Mouse (Mus musculus): ENCODE data around the gene Tent5c. TPM values are rescaled to one million over a fixed set of nuclear protein-coding genes. Genes with fewer than 3 reads are reported as not detected.

The Tent5c gene
- total and polyA plus RNA-seq, 3 experiments = 2.0 to 3.6 TPM; not detected in 1

- Histone ChIP-seq H3K4me3 (ENCODE audit: control insufficient read depth in 1 of 2, insufficient read depth in 1 of 2, low read depth in 2 of 2, low read length in 2 of 2) (no peak overlapping the region), H3K4me1 (ENCODE audit: control insufficient read depth in 1 of 2, insufficient read depth in 2 of 2, low read length in 2 of 2) (peaks cover 31 to 39% of the 10 kb centered on the region in 2 experiments), H3K27ac (ENCODE audit: control insufficient read depth, low read depth, low read length) (peak overlapping the region; percentile 33), H3K79me2 (ENCODE audit: control insufficient read depth, insufficient read depth, low read length, poor library complexity) (no peaks in the 10 kb centered on the region), H3K9ac (ENCODE audit: control insufficient read depth, low read depth, low read length, poor library complexity, severe bottlenecking) (no peak overlapping the region), H3K36me3 (ENCODE audit: control insufficient read depth in 1 of 2, insufficient read depth in 2 of 2, low read length in 2 of 2) (peaks cover 0 to 38% of the 10 kb centered on the region in 2 experiments; a peak in 2 of 4 replicates), H3K27me3 (ENCODE audit: control insufficient read depth in 1 of 2, insufficient read depth in 2 of 2, low read length in 2 of 2) (no peaks in the 10 kb centered on the region), H3K9me3 (replicated peaks; ENCODE audit: insufficient read depth, low read length) (no peaks in the 10 kb centered on the region)
- TF ChIP-seq ETS1 (IDR thresholded peaks at IDR 0.05; ENCODE audit: low read depth, low read length) (peak; percentile 96), BHLHE40 (IDR thresholded peaks at IDR 0.05; ENCODE audit: borderline replicate concordance, low read depth, low read length) (peak; percentile 95), ZC3H11A (IDR thresholded peaks at IDR 0.05; ENCODE audit: low read depth, low read length) (no peak), SIN3A (IDR thresholded peaks at IDR 0.05; ENCODE audit: low read length) (peak; percentile 47; the same call in 1 of the 2 replicates), TCF12 (IDR thresholded peaks at IDR 0.05; ENCODE audit: low read depth, low read length) (peak; percentile 74), GATA1 (IDR thresholded peaks at IDR 0.05; ENCODE audit: low read depth, low read length) (peak; percentile 93), TAL1 (IDR thresholded peaks at IDR 0.05; ENCODE audit: low read length) (peak; percentile 71), EP300 (IDR thresholded peaks at IDR 0.05; ENCODE audit: low read depth in 1 of 2, low read length in 2 of 2) (peak; percentile 85 to 92), CHD1 (IDR thresholded peaks at IDR 0.05; ENCODE audit: low read depth, low read length) (no peak), USF1 (IDR thresholded peaks at IDR 0.05; ENCODE audit: low read depth, low read length) (no peak), MXI1 (IDR thresholded peaks at IDR 0.05; ENCODE audit: low read depth, low read length) (peak; percentile 49; the same call in 1 of the 2 replicates), RCOR1 (IDR thresholded peaks at IDR 0.05; ENCODE audit: low read depth, low read length) (peak; percentile 93), MYC (IDR thresholded peaks at IDR 0.05; ENCODE audit: low read depth, low read length) (0 out of 2 replicates have a peak, but pooled peaks have one; percentile 15), ZKSCAN1 (IDR thresholded peaks at IDR 0.05; ENCODE audit: low read depth, low read length) (no peak)
- peak; percentile 91 for DNase-seq (ENCODE audit: low read depth, low spot score)
These were observed 52.4 kb downstream of the Tent5c start for GRCm38 (mm10) chr3:100436756-100437155.

- peaks cover 0 to 3% of the 10 kb centered on the region in 2 experiments; a peak in 2 of 4 replicates for H3K36me3 ChIP-seq (ENCODE audit: control insufficient read depth in 1 of 2, insufficient read depth in 2 of 2, low read length in 2 of 2)
- H3K9ac ChIP-seq (ENCODE audit: control insufficient read depth, low read depth, low read length, poor library complexity, severe bottlenecking) = no peak overlapping the region
- no peaks in the 10 kb centered on the region for H3K27me3 ChIP-seq (ENCODE audit: control insufficient read depth in 1 of 2, insufficient read depth in 2 of 2, low read length in 2 of 2)
- TF ChIP-seq NRF1 (IDR thresholded peaks at IDR 0.05; ENCODE audit: insufficient read depth, low read depth, low read length, poor library complexity, severe bottlenecking) (no peak), GATA1 (IDR thresholded peaks at IDR 0.05; ENCODE audit: low read depth, low read length) (no peak), MXI1 (IDR thresholded peaks at IDR 0.05; ENCODE audit: low read depth, low read length) (no peak), ZC3H11A (IDR thresholded peaks at IDR 0.05; ENCODE audit: low read depth, low read length) (no peak), CHD1 (IDR thresholded peaks at IDR 0.05; ENCODE audit: low read depth, low read length) (no peak), MEF2A (IDR thresholded peaks at IDR 0.05; ENCODE audit: extremely low read depth, insufficient replicate concordance, low read depth, low read length, poor library complexity, severe bottlenecking) (no peak), TCF12 (IDR thresholded peaks at IDR 0.05; ENCODE audit: low read depth, low read length) (no peak), TAL1 (IDR thresholded peaks at IDR 0.05; ENCODE audit: low read length) (no peak), SMC3 (IDR thresholded peaks at IDR 0.05; ENCODE audit: low read depth, low read length) (no peak), BHLHE40 (IDR thresholded peaks at IDR 0.05; ENCODE audit: borderline replicate concordance, low read depth, low read length) (no peak), UBTF (IDR thresholded peaks at IDR 0.05; ENCODE audit: borderline replicate concordance, insufficient read depth, low read depth, low read length) (no peak), USF1 (IDR thresholded peaks at IDR 0.05; ENCODE audit: low read depth, low read length) (no peak), E2F4 (IDR thresholded peaks at IDR 0.05; ENCODE audit: borderline replicate concordance, low read depth, low read length) (no peak), USF2 (IDR thresholded peaks at IDR 0.05; ENCODE audit: borderline replicate concordance in 1 of 2, insufficient read depth in 1 of 2, low read depth in 1 of 2, low read length in 2 of 2) (no peak), ZKSCAN1 (IDR thresholded peaks at IDR 0.05; ENCODE audit: low read depth, low read length) (no peak), HCFC1 (IDR thresholded peaks at IDR 0.05; ENCODE audit: low read depth, low read length) (no peak), MAX (IDR thresholded peaks at IDR 0.05; ENCODE audit: low read length) (no peak), EP300 (IDR thresholded peaks at IDR 0.05; ENCODE audit: low read depth in 1 of 2, low read length in 2 of 2) (no peak), RCOR1 (IDR thresholded peaks at IDR 0.05; ENCODE audit: low read depth, low read length) (no peak), RAD21 (IDR thresholded peaks at IDR 0.05; ENCODE audit: low read depth, low read length) (no peak)
- H3K4me1 ChIP-seq (ENCODE audit: control insufficient read depth in 1 of 2, insufficient read depth in 2 of 2, low read length in 2 of 2) = peaks cover 2 to 12% of the 10 kb centered on the region in 2 experiments; a peak in 3 of 4 replicates
- no peak overlapping the region for H3K4me3 ChIP-seq (ENCODE audit: control insufficient read depth in 1 of 2, insufficient read depth in 1 of 2, low read depth in 2 of 2, low read length in 2 of 2)
- H3K9me3 ChIP-seq (replicated peaks; ENCODE audit: insufficient read depth, low read length) = no peaks in the 10 kb centered on the region
- DNase-seq (ENCODE audit: low read depth, low spot score) = no peak
- no peak overlapping the region for H3K27ac ChIP-seq (ENCODE audit: control insufficient read depth, low read depth, low read length)
- no peaks in the 10 kb centered on the region for H3K79me2 ChIP-seq (ENCODE audit: control insufficient read depth, insufficient read depth, low read length, poor library complexity)
These were observed 57.4 kb downstream of the Tent5c start for GRCm38 (mm10) chr3:100431705-100432104.

All from MEL (cell line).